Mouse (Mus musculus) stomach, postnatal 0 days (tissue): ENCODE data around the gene Msl3l2.

Experiments
- CTCF ChIP-seq: IDR thresholded peaks from 2 replicates; pipeline ENCODE4 v1.5.1; 2016; ENCODE audit warnings: antibody characterized with exemption, low read depth, mild to moderate bottlenecking, moderate library complexity
- EP300 ChIP-seq: optimal IDR thresholded peaks from 2 replicates; pipeline ENCODE3; 2016; ENCODE audit warnings: antibody characterized with exemption

GRCm38 (mm10) chr10:56137191-56137590 lies 30.5 kb downstream of the Msl3l2 start:
- TF ChIP-seq CTCF, result no peak
- TF ChIP-seq EP300, result no peak
